Mouse (Mus musculus) bone marrow macrophage, adult 2 months (primary cell): Measurements from ENCODE around the gene Palm3. TPM values are rescaled to one million over a fixed set of nuclear protein-coding genes. Genes with fewer than 3 reads are reported as not detected.

ENCODE experiments used
- H3K27ac ChIP-seq: 2 replicates; pipeline ENCODE4 v1.5.1; 2012; ENCODE audit warnings: low read depth, low read length; ENCODE audit not compliant: insufficient read depth
- H3K4me1 ChIP-seq: 2 replicates; pipeline ENCODE4 v1.6.1; 2012; ENCODE audit warnings: low read length; ENCODE audit not compliant: control insufficient read depth, insufficient read depth
- H3K4me3 ChIP-seq: 2 replicates; pipeline ENCODE4 v1.5.1; 2012; ENCODE audit warnings: mild to moderate bottlenecking, low read length, moderate library complexity; ENCODE audit not compliant: insufficient read depth
- CTCF ChIP-seq: IDR thresholded peaks from 2 replicates; pipeline ENCODE4 v1.5.1; 2012; ENCODE audit warnings: low read depth, mild to moderate bottlenecking, low read length, moderate library complexity
- POLR2A ChIP-seq: IDR thresholded peaks from 2 replicates; pipeline ENCODE4 v1.6.1; 2012; ENCODE audit warnings: mild to moderate bottlenecking, low read depth, low read length, borderline replicate concordance
- polyA plus RNA-seq: library from polyadenylated mRNA; stranded (reverse); fragments of >200 nt; gene quantifications from 2 replicates; pipeline ENCODE4 v1.2.4, GENCODE M21; 2012; ENCODE audit not compliant: missing spikeins, insufficient read depth, insufficient read length

The Palm3 gene
- polyA plus RNA-seq, 1 experiment, result not detected

DNA sequence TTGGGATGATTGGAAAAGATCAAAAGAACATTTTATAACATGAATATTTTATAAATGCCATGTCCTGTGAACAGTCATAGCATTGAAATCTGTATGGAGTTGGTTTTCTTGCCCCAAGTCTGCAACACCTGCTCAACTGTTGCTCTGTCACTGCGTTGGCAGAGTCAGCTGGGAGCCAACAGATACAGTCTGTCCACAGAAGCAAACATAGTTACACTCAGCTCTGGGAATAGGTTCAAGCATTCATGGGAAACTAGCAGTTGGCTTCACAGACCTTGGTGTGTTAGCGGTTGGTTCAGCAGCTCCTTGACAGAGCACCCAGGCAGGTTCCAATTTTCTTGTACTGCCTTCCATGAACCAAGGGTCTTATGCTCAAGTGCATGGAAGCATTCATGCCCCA is 49.4 kb downstream of the Palm3 start:
- TF ChIP-seq CTCF (no peak), POLR2A (no peak)
- H3K4me1 ChIP-seq, result peaks cover 50% of the 10 kb centered on the region
- no peak overlapping the region for H3K27ac ChIP-seq
- H3K4me3 ChIP-seq, result no peak overlapping the region

DNA sequence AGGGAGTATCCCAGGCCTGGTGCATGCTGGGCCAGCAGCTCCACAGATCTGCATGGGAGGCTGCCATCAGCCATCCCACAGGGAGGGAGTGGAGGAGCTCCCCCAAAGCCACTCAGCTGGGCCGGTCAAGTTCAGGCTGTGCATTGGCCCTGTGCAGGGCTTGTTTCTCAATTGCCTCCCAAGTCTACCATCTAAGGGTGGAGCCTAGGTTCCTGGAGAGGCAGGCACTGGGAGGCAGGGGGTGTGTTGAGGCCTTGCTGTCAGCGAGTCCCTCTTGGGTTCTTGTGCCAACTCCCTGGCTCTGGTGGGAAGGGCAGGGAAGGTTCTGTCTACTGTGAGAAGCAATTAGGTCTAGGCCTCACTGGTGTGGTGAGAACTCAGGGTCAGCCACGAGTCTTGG is 50.6 kb downstream of the Palm3 start:
- TF ChIP-seq POLR2A, result no peak
- no peak for TF ChIP-seq CTCF
- Histone ChIP-seq H3K4me3 (no peak overlapping the region), H3K4me1 (peaks cover 50% of the 10 kb centered on the region), H3K27ac (0 out of 2 replicates have a peak overlapping the region, but pooled peaks have one; percentile 12)

DNA sequence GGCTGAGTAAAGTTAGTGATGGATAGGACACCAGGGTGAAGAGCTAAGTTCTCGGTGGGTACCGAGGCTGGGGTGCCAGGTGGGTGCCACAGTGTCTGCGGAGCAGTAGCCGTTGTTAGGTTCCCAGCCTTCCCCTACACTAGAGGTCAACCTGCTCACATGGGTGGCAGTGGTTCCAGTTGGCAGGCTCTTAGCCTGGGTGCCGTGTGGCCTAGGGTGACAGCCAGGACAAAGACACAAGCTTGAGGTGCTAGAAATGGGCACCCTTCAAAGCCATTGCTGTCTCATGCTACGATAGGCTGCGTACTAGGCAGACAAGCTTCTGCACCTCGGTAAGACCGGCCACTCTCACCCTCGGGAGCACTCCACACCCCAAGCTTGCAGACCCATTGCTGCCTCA is 51.0 kb downstream of the Palm3 start:
- Histone ChIP-seq H3K4me3 (no peak overlapping the region), H3K27ac (no peak overlapping the region), H3K4me1 (peaks cover 50% of the 10 kb centered on the region)
- TF ChIP-seq POLR2A (no peak), CTCF (no peak)

DNA sequence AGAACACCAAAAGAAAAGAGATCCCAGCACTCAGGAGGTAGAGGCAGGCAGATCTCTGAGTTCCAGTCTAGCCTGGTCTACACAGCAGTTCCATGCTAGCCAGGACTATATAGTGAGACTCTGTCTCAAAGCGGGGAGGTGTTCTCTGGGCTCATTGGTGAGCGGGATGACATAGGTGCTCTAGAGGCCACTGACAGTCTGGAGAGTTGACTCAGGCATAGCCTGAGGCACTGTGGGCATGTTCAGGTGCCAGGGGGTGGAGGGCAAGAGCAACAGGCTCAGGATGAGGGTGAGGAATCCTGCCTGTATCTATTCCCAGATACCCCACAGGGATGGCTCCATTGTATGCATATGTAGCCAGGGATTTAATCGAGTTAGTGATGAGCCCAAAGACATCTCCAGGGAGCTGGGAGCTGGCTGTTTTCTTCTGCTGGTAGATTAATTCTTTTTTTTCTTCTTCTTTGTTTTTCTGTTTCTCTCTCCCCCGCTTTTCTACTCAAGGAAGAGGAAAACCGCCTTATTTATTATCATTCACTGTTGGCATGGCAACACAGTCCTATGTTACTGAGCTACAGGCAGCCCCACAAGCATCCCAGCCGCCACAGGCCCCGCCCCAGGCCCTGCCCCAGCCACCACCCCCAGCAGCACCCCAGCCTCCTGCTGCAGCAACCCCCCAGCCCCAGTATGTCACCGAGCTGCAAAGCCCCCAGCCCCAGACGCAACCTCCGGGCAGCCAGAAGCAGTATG is 52.1 kb downstream of the Palm3 start:
- TF ChIP-seq POLR2A (no peak), CTCF (no peak)
- no peak overlapping the region for H3K27ac ChIP-seq
- no peak overlapping the region for H3K4me3 ChIP-seq
- peaks cover 41% of the 10 kb centered on the region for H3K4me1 ChIP-seq

DNA sequence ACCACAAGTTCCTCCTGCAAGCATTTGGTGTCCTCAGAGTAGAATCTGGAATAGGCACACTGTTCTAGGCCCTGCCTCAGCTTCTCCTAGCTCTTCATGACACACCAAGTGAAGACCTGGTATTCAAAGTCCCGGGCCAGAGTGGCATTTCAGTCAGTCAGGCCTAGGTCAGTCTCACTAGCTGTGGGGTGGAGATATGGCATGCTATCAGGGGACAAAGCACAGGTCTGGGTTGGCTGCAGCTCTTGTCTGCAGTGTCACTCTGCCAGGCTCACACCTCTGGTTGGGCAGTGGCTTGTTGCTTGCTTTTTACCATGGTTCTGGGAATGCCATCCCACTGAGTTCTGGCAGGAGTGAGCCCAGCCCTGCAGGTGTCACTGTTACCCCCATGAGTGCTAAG is 55.1 kb downstream of the Palm3 start:
- no peak for TF ChIP-seq POLR2A
- TF ChIP-seq CTCF, result no peak
- peaks cover 11% of the 10 kb centered on the region for H3K4me1 ChIP-seq
- H3K27ac ChIP-seq, result no peak overlapping the region
- no peak overlapping the region for H3K4me3 ChIP-seq

DNA sequence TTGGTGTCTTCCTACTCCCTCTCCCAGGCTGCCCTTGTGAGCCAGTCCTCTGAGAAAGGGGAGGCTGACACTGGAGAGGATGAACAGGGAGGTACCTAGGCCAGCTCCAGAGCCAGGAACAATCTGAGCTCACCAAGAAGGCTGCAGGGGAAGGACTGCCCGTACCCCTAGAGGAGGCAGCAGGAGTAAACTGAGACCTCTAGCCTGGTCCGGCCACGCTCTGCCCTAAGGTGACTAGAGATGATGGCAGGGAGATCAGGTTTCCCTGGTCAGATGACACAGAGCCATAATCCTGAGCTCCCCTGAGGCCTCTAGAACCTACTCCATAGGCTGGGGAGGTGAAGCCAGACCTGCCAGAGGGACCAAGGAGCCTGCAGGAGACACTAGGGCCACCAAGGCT is 55.6 kb downstream of the Palm3 start:
- Histone ChIP-seq H3K4me3 (no peak overlapping the region), H3K4me1 (peaks cover 7% of the 10 kb centered on the region), H3K27ac (no peak overlapping the region)
- TF ChIP-seq CTCF (no peak), POLR2A (no peak)

DNA sequence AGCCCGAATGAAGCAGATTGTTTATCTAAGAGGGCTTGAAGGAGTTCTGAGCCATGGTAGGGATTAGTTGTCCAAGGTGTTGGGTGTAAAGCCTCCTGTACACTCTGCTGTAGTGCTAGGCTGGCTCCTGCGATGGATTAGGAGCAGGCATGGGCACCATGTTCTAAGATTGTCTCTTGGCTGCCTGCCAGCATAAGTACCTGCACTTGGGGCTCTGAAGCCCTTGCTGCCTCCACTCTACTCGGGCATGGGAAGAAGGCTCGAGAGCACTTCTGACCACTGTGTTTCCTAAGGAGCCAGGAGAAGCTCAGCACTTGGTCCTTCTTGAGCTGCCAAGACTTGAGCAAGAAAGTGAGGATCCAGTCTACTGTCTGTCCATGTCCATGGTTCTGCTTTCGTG is 57.9 kb downstream of the Palm3 start:
- Histone ChIP-seq H3K4me1 (no peaks in the 10 kb centered on the region), H3K4me3 (no peak overlapping the region)
- TF ChIP-seq CTCF (no peak), POLR2A (no peak)

More for the DNA sequence above, 57.9 kb downstream of the Palm3 start:
- no peak overlapping the region for H3K27ac ChIP-seq

Other genes with a start within 250 kb of the Palm3 start
- 0.31 and 2.0 TPM in 2 replicates for gene Adgrl1, start 121.4 kb upstream of the Palm3 start, polyA plus RNA-seq
- 0.98 and 1.3 TPM in 2 replicates for gene Gm10644, start 66.3 kb upstream of the Palm3 start, polyA plus RNA-seq
- gene Asf1b, start 66.0 kb upstream of the Palm3 start, polyA plus RNA-seq, result 41.3 and 42.9 TPM in 2 replicates
- 73.1 and 81.8 TPM in 2 replicates for gene Prkaca, start 48.5 kb upstream of the Palm3 start, polyA plus RNA-seq
- gene Samd1, start 23.8 kb upstream of the Palm3 start, polyA plus RNA-seq, result 70.3 and 82.9 TPM in 2 replicates
- gene 1700067K01Rik, start 20.0 kb upstream of the Palm3 start, polyA plus RNA-seq, result 0.56 TPM in 1 of 2 replicates, not detected in the other
- 2.4 and 2.8 TPM in 2 replicates for gene 2210011C24Rik, start 9.3 kb upstream of the Palm3 start, polyA plus RNA-seq
- 0.68 and 1.7 TPM in 2 replicates for gene Il27ra, start 21.1 kb downstream of the Palm3 start, polyA plus RNA-seq
- not detected in 2 replicates for gene Rln3, start 23.5 kb downstream of the Palm3 start, polyA plus RNA-seq
- gene Gm10643, start 43.7 kb downstream of the Palm3 start, polyA plus RNA-seq, result 0.58 and 1.0 TPM in 2 replicates
- 17.2 TPM in 2 replicates for gene Rfx1, start 45.4 kb downstream of the Palm3 start, polyA plus RNA-seq
- gene Dcaf15, start 83.3 kb downstream of the Palm3 start, polyA plus RNA-seq, result 17.2 and 23.7 TPM in 2 replicates
- gene Podnl1, start 104.5 kb downstream of the Palm3 start, polyA plus RNA-seq, result 0.39 and 0.74 TPM in 2 replicates
- gene Cc2d1a, start 126.5 kb downstream of the Palm3 start, polyA plus RNA-seq, result 23.6 and 28.8 TPM in 2 replicates
- 0.49 and 1.2 TPM in 2 replicates for gene 4930432K21Rik, start 126.6 kb downstream of the Palm3 start, polyA plus RNA-seq
- not detected in 2 replicates for gene Nanos3, start 163.7 kb downstream of the Palm3 start, polyA plus RNA-seq
- 9.4 and 10.9 TPM in 2 replicates for gene Zswim4, start 215.6 kb downstream of the Palm3 start, polyA plus RNA-seq
- 164 and 172 TPM in 2 replicates for gene D8Ertd738e, start 228.2 kb downstream of the Palm3 start, polyA plus RNA-seq
- gene Mri1, start 235.9 kb downstream of the Palm3 start, polyA plus RNA-seq, result 10.0 and 11.6 TPM in 2 replicates
- 22.8 and 27.3 TPM in 2 replicates for gene Ccdc130, start 248.9 kb downstream of the Palm3 start, polyA plus RNA-seq